Mouse (Mus musculus) cerebellum, adult 9-11 months (tissue): Measurements from ENCODE around the gene Aebp2.
A peak's percentile ranks its signal among the peaks of the same experiment; 100 is the strongest.
"Not testable (repeated sequence)": the region's sequence is repeated elsewhere in the genome, so short reads cannot be mapped to it uniquely, and the experiment has no call there.

ENCODE experiments used
- DNase-seq: peaks from one replicate; pipeline ENCODE4 v3.0.0; 2022

Aebp2 gene

DNA sequence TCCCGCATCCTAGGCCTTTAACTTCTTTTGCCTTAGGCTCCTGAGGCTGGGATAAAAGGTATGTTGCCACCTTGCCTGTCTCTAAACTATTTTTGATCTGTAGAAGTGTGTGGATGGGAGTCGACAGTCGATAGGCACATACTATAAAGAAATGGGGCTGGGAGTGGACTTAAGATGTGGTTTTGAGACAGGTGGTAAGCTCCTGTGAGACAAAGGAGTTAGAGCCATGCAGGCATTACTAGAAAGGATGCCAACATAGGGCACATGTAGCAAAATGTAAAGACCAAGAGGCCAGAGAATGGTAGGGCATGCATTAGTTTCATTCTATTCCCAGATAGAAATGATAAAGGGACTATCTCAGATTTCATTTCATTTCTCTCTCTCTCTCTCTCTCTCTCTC, 34.5 kb downstream of the Aebp2 start:
- no peak for DNase-seq

DNA sequence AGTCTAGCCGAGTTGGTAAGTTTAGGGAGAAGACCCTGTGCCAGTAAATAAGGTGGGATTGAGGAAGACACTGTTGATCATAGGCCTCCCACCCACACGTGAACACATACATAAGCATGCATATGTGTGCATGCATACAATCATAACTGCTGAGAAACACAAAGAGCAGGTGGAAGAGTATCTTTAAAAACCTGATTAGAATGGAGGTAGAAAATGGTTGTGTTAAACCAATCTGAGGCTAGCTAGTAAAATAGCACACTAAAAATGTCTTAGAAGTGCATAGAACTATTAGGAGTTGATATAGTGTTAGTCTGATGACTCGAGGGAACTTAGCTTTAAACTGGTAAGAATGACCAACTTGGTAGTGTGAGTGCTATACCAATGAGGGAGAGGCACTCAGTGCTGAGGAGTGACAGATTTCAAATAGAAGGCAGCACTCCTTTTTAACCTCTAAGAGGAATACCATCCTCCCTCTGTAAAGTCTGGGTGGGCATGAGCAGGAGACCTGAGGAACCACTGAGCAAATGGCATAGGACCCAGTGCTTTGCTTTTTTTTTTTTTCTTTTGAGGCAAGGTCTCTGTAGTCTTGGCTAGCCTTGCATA, 35.6 kb downstream of the Aebp2 start:
- no peak for DNase-seq

DNA sequence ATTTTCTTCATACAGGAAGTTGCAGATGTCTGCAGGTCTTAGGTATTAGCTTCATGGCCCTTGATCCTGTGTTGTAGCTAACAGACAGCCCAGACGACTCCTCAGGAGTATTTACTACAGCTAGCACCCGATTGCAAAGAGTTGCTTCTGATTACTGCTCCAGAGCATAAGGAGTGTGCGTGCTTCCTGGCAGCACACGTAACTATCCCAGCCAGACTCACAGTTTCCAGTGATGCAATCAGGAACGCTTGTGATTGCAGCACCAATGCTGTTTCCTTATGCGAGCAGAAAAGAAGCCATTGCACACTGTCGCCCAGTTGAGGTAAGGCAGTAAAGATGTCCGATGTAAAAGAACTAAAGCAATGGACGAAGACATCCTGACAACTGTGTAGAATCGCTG, 38.6 kb downstream of the Aebp2 start:
- DNase-seq, result no peak

DNA sequence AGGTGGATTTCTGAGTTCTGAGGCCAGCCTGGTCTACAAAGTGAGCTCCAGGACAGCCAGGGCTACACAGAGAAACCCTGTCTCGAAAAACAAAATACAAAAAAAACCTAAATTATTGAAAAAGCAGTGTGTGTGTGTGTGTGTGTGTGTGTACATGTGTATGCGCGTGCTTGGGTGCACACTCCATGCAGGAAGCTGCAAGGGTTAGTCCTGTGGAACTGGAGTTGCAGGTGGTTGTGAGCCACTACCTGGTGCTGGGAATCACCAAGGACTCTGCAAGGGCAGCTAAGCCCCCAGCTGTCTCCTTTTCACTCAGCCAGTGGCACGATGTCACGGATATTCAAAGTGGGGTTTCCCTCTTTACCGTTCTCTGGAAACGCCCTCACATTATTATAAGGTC, 39.3 kb downstream of the Aebp2 start:
- DNase-seq, result no peak

DNA sequence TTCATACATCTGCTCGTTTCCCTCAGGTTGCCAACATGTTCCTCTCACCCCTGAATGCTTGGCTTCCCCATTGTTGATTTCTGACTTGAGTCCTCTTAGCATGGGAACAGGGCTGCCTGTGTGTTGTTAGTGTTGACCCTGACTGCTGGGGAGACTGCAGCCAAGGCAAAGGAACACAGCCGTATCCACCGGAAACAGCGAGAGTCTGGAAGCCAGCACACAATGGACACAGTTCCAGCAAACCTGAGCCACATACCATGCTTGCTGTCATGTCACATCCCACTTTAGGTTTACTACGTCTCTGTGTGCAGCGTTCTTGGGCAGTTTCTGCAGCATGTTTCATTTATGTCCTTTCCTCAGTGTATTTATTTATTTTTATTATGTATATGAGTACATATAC, 39.8 kb downstream of the Aebp2 start:
- DNase-seq, result no peak

DNA sequence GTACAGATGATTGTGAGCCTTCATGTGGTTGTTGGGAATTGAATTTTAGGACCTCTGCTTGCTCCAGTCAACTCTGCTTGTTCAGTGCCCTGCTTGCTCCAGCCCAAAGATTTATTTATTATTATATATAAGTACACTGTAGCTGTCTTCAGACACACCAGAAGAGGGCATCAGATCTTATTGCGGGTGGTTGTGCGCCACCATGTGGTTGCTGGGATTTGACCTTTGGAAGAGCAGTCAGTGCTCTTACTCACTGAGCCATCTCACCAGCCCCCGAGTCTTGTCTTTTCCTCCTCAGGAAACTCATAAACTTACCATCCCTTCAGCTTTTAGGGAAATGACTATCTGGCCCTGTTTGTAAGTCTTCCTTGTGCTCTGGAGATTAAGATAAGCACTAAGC, 40.2 kb downstream of the Aebp2 start:
- DNase-seq, result not testable (repeated sequence)

DNA sequence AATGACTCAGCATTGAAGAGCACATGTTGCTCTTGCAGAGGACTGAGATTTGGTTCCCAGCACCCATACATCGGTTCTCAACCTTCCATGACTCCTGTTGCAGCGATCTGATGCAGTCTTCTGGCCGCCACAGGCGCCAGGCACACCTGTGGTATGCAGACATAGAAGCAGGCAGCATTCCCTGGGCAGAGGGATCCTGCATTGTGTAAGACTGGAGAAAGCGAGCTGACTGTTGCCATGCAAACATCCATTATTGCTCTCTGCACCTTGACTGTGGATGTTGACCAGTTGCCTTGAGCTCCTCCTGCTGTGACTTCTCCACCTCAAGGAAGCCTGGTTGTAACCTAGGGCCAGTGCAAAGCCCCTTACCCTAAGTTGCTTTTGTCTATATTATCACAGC, 42.1 kb downstream of the Aebp2 start:
- no peak for DNase-seq

DNA sequence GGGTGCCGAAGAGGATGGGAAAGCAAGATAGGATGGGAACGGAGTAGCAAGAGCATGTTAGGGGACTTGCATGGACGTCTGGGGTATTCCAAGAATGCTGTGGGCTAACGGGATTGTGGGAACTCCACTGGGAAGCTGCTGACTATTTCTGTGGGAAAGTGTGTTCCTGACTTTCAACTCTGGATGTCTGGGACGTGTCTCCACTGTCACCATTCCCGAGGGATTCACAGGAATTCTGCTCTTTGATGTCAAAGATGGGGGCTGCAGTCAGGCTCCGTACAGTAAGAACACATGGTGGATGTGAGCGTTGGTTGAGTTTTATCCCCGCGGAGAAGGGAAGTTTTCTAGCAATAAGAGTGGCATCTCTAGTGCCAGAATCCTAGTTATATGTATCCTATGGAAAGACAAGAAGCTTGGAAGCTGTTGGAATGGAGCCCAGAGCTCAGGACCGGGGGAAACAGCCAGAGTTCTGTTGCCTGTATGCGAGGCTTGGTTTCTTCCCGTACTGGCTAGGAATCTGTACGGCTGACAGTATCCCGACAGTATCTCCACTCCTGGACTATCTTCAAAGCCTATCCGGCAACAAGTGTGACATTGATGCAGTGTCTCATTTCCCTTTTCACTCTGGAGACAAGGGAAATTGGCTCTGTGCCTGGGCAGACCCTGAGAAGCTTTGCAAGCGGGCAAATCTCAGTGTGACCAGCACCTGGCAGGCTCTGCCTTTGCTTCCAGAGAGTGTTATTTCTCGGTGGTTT, 44.2 kb downstream of the Aebp2 start:
- DNase-seq, result no peak

DNA sequence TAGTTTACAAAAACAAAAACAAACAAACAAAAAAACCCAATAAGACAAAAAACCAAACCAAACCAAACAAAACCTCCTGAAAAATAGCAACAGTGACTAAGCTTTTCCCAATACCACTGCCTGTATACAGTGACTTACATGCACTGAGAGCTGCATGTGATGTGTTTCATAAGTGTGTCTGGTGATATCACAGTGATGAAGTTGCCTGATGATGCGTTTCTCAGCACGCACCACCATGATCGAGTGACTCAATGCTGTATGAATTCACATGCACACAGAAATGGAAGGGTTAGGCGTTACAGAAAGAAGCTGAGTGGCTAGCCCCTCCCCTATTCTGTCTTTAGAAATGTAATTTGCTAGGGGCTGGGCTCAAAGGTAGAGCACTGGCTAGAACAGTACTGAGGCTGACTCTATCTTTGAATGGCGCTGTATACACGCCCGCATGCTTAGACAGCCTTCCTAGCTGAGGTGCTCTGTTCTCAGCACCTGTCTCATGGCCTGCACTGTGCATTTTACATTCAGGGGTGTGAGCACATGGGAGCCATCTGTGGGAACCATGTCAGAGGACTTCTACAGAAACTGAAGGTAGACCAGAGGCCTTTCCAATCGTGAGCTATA, 44.9 kb downstream of the Aebp2 start:
- DNase-seq, result no peak

DNA sequence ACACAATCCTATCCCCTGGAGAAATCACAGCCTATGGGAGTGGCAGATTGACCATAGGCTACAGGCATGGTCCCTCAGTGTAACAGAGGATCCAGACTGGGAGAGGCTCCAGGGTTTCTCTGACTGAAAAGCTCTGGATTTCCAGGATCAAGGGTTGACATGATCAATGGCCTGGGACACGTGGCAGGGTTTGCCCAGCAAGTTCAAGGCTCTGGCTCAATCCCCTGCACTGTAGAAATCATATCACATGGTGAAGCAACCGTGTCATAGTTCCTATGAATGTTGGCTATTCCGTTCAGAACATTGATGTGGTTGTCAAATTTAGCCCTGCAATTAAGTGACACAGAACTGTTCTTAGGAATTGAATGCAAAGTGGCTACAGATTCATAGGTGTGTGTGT, 52.0 kb downstream of the Aebp2 start:
- no peak for DNase-seq

DNA sequence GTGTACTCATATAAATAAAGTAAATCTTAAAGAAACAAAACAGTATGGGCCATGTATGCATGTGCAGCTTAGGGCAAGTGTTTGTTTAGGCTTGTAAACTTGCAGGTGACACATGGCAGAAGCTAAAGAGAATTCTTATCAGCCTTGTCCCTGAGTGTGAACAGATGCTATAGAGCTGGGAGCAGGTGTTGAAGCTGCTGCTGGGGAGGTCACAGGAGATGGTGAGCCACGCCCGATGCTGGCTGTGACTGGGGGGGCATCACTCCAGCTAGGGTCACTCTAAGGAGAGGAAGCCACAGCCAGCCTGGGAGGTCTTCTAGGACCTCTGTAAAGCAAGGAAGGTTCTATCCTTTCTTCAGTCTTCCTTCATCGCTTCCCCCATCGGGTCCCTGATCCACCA, 53.6 kb downstream of the Aebp2 start:
- no peak for DNase-seq

DNA sequence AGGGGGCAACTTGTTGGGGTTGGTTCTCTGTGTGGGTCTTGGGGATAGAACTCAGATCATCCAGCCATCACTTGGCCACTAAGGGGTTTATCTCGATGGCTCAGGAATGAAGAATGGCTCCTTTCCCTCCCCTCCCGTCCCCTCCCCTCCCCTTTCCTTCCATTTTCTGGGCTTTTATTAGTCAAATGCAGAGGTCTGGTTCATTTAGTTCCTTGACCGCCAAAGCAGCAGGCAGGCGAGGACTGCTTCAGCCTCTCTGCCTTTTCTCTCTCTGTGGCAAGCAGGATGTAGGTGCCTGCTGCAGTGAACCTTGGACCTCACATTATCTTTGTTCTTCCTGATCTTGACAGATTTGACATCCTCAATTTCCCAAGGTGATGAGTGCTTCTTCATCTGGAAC, 54.6 kb downstream of the Aebp2 start:
- no peak for DNase-seq

DNA sequence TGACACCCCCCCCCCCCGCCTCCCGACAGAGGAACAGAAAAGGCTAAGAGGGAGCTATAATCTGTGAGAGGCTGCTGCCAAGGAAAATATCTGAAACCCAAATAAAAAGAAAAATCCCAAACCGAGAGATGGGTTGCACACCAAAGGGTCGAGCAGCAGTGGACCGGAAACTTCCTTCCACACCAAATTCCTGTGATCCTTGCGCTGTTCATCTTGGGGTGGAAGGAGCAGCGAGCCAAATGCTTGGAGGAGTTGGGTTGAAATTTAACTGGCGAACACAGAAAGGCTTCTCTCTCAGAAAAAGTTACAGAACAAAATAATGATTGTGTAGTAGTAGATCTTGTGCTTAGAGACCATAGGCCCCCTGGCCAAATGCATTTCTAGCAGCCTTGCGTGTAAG, 55.5 kb downstream of the Aebp2 start:
- no peak for DNase-seq

DNA sequence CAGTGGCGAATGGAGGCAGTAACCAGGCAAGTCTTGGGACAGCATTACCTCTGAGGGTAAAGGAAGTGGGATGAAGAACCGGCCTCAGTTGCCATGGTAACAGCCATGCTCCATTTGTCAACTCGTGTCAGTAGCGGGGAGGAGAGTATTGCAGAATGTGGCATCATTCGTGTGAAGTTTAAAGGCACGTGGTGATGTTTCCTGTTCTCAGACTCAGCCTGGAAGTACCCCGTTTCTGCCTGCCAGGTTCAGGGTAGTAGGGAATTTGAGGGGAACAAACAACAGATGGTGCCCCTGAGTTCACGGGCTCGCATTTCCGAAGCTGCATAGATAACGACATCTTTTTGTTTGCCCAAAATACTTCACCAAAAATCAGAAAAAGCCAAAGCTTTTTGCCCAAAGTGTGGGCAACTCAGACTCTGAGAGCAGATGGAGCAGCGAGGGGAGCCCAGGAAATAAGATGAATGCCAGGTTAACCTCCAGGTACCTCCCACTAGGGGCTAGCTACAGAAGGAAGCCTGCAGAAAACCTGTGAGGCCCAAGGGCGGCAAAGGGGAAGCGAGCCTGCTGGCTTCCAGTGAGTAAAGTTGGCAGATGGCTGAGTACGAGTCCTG, 56.3 kb downstream of the Aebp2 start:
- peak; percentile 90 for DNase-seq

DNA sequence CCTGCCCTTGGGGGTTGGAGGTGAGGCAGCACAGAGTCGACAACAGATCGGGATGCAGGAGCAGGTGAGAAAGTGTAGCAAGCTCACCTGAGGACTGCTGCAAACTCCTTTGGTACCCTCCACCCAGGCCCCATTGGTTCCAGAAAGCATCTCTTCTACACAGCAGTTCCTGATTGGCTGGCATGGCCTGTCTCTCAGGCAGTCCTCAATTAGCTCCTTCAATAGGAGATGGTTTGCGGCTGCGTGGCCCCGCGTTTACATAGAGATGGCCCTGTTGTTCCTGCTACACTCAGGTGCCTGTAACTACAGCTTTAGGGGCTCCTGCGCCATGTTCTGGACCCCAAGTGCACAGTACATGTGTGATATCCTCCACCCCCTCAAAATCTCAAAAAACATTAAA, 58.2 kb downstream of the Aebp2 start:
- no peak for DNase-seq

DNA sequence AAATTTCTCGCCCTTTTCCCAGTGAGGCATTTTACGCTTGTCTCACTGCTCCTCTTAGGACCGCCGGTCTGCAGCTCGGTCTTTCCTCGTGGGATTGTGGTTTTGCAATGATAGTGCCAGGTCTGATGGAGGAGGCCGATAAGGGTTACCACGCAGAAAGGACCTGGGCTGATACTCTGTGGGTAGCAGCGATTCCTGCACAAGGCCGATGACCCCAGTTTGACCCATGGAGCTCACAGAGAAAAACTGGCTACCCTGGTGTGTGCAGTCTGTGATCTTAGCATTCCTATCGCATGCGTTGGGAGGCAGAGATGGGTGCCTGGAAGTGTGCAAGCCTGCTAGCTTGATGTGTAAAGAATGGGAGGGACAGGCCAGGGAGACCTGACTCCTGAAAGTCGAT, 60.4 kb downstream of the Aebp2 start:
- no peak for DNase-seq

DNA sequence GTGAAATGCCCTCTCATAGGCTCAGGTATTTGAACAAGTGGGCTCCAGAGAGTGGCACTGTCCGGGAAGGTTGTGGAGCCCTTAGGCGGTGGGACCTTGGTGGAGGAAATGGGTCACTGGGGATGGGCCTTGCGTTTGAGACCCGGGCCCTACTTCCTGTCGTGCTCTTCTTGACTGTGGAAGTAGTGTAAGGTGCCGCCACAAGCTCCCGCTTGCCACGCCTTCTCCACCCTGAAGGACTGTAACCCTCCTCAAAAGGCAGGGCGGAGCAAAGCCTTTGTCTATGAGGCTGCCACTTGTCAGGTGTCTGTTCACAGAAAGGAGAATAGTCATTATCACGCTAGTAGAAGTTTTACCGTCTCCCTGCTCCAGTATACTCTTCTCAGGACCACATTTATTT, 61.9 kb downstream of the Aebp2 start:
- DNase-seq, result no peak

DNA sequence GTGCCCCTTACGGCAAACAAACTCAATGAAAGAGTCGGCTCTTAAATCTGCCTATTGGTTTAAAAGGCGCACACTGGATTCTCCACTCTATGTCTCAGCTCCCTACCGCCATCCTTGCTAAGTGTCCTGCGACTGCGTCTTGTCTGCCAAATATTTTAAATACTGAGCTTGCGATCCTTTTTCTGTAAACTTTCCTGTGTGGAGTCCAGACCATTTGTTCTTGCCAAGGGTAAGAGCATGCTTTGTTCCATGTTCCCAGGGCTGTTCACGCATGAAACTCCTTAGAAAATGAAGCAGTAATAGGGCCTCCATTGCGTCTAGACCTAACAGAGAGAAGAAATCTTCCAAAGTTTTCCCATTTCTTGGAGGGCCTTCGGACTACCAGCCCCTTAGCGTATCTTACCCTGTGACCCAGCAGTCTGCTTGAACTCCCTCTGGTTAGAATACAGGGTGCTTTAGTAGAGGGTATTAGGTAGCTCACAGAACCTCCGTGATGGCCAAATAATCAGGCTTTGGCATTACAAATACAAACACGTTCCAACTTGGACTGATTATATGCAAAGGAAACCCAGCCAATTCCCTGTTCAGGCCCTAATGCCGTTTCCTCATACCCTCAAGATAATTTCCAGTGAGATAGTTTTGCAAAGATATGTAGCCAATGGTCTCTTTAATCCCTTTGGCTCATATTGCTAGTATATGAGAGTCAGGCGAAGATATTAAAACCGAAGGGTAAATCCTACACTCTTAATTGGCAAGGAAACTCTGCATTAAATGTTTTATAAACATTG, 67.3 kb downstream of the Aebp2 start:
- peak; percentile 65 for DNase-seq

DNA sequence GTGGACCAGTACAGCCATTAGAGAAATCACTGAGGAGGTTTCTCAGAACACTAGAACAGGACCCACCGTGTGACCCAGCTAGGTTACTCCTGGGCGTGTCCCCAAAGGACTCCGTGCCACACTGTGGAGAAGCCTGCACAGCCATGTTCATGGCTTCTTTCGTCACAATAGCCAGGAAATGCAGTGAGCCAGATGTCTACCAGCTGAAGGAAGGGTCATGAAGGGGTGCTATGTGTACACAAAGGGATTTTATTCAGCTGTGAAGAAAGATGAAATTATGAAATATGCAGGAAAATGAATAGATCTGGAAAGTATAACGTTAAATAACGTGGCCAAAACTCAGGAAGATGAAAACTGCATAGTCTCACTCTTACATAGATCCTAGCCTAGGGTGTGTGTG, 69.7 kb downstream of the Aebp2 start:
- DNase-seq, result no peak

DNA sequence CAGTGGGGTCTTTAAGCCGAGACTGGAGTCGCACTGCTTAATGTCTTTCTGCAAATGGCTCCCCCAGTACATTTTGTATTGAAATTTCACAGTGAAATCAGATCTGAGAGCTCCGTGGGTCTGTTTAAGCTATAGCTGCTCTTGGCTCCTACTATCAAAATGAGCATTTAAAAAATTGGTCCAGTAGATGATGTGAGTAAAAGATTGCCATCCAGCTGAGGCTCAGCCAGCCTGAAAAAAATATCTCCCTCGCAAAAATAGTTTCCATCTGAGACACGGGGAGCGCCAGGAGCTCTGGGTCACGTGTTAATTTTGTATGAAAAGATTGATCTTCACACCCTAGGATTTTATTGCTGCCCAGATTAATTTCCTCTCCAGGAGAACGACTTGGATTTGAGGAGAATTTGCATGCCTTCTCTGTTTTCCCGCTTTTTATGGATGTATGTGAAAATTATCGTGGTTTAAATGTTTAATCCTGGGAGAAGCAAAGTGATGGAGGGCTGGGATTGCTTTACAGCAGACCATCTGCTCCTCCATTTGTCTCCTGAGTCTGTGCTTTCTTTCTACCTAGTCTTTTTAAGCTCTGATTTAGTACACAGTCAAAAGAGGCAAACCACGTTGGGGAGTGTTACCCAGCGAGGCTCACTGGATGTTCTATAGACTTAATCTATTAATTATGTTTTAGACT, 73.9 kb downstream of the Aebp2 start:
- no peak for DNase-seq

DNA sequence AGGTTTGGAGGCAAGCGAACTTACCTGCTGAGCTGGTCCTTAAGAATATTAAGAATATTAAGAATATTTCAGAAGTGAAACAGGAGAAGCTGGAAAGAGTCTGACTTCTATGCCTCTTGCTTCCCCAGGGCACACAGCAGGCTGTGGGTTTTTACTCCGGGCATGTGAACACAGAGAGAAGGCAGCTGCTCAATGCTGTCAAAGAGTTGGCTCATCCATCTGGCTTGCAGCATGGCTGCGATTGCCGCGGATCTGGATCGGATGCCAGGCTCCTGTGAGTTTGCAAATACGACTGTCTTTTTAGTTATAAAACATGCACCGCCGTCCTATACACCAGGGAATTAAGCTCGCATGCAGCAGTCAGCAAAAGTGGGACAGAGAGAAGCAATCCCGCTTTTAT, 75.5 kb downstream of the Aebp2 start:
- DNase-seq, result no peak

DNA sequence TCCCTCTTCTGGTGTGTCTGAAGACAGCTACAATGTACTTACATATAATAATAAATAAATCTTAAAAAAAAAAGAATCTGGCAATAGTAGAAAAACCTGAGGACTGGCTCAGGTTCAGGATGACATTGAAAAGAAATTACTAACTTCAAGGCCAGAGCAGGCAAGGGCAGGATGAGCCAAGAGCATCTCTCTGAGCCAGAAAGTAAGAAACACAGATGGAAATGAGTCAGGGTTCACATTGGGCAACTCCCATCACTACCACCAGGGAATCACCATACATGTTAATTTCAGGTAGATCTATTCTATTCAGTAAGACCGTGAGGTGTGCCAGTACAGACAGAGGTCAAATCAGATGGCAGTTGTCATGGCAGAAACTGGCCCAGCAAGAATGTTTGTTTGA, 76.1 kb downstream of the Aebp2 start:
- no peak for DNase-seq

DNA sequence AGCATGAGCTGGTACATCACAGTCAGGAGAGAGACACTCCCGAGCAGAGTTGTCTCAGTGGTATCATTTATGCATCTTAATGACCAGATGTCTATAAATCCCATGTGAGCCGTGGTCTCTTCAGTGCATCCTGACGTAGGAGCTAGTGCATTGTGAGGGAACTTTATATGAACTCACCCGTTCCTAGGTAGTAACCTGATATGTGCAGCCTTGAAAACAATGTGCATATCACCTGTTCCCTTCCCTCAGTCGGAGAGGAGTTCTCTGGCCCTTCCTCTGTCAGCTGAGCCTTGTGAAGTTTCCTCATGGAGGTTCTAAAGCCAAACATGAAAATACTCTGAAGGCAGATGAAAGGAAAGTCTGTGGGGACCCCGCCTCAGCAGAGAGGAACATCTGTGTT, 78.8 kb downstream of the Aebp2 start:
- no peak for DNase-seq
